Mouse (Mus musculus): ENCODE data around the gene Rnf121. TPM values are rescaled to one million over a fixed set of nuclear protein-coding genes. Genes with fewer than 3 reads are reported as not detected.

Rnf121 gene
- polyA plus RNA-seq (2016; fragmentation: Nextera tagmentation; extraction: Ambion mirVana) = 30.3 and 32.3 TPM in 2 replicates

DNA sequence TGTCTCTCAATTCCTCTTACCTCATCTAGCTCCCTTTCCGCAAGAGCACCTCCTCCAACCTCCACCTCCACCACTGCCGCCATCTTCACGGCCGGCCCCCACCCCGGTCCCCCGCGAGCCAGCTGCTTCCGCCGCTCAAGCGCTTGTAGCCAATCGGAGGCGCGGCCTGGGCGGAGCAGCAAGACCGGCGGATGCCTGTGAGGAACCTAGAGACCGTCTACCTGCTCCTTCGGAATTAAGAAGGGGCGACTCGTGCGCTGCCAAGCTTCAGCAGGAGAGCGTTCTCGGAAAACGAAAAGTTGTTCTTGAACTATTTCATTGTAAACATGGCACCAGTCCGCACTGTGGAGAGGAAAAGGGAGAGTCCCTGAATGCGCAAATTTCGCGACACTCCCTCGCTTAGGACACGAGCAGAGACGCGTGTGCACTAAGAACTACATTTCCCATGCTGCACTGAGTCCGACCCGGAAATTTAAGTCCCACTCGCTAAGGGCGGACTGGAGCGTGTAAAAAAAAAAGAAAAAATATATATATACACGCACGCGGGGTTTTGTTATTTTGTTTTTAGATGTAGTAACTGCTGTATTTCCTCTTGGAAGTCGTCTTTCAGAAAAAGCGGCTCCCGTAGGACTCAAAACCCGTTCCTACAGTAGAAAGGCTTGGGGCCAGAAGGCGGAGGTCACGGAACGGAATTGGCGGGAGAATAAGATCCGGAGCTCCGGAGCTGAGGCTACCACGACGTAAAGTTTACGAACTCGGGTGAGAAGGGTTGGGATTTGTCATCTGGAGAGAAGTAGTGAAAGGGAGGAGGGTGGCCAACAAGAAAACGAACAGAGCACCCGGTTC, at the start of gene Rnf121, which contains the start of the genes Xndc1 and Xntrpc:
Gene Rnf121 (minus strand): TSS at position 424 of the 846 bp plus-strand sequence.
Gene Xndc1 (plus strand): TSS at position 466 of the 846 bp plus-strand sequence.
Gene Xntrpc (plus strand): TSS at position 668 of the 846 bp plus-strand sequence.
- H3K4me1 ChIP-seq (replicated peaks) = peaks cover 18% of the 10 kb centered on the region
- peaks cover 42% of the 10 kb centered on the region for H3K36me3 ChIP-seq
- H3K9me3 ChIP-seq = no peaks in the 10 kb centered on the region
- peak within 1 kb of the TSS; percentile 90 for H3K27ac ChIP-seq
- H3K4me3 ChIP-seq = peak within 1 kb of the TSS; percentile 70
- WGBS = under 1% methylated on average over 56 of the region's 56 CpGs
- DNase-seq (ENCODE audit: low spot score) = peak; percentile 94
- H3K27me3 ChIP-seq (ENCODE audit: insufficient read depth, poor library complexity, severe bottlenecking) = no peaks in the 10 kb centered on the region

DNA sequence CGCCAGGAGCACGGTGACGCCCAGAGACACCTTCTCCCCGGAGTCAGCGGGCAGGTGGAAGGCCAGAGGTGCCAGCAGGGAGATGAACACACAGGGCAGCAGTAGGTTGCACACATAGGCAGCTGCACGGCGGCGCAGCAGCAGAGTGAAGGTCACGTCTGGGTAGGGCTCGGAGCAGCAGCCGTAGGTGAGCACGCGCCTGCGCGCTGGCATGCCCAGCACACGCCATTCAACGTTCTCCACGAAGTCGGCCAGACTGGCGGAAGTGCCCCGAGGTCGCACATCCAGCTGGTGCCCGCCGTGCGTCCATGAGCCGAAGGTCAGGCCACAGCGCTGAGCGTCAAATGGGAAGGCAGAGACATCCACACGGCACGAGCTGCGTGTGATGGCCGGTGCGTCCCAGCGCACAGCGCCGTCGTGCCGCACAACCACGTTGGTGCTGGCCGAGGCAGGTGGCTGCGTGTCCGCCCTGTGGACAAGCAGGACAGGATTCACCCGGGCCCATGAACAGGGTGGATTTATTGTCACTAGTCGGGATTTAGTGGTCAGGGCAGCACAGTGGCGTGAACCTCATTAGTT, 48.0 kb upstream of the Rnf121 start:
- Histone ChIP-seq H3K27ac (no peak overlapping the region), H3K4me3 (no peak overlapping the region), H3K36me3 (peaks cover 4% of the 10 kb centered on the region), H3K4me1 (replicated peaks) (no peaks in the 10 kb centered on the region), H3K9me3 (no peaks in the 10 kb centered on the region), H3K27me3 (ENCODE audit: insufficient read depth, poor library complexity, severe bottlenecking) (no peaks in the 10 kb centered on the region)
- 82% methylated on average over 45 of the region's 45 CpGs for WGBS
- DNase-seq (ENCODE audit: low spot score) = no peak

DNA sequence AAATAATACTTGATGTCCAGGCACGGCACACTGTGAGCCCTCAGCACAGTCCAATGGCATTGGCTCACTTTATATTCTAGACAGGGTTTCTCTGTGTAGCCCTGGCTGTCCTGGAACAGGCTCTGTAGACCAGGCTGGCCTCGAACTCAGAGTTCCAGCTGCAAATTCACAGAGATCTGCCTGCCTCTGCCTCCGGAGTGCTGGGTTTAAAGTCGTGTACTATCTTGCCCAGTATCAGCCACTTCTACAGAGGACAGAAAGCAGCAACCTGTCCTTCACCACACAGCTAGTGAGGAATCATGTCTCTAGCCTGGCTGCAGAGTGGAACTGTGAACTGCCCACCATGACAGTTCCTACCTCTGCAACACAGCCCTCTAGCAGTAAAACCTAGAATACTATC, 44.5 kb upstream of the Rnf121 start:
- Histone ChIP-seq H3K4me3 (no peak overlapping the region), H3K9me3 (no peaks in the 10 kb centered on the region), H3K4me1 (replicated peaks) (peaks cover 11% of the 10 kb centered on the region), H3K27ac (no peak overlapping the region), H3K27me3 (ENCODE audit: insufficient read depth, poor library complexity, severe bottlenecking) (peaks cover 4% of the 10 kb centered on the region; the same call in 1 of the 2 replicates), H3K36me3 (no peaks in the 10 kb centered on the region)
- no peak for DNase-seq (ENCODE audit: low spot score)
- WGBS = 91% methylated on average over 4 of the region's 4 CpGs

DNA sequence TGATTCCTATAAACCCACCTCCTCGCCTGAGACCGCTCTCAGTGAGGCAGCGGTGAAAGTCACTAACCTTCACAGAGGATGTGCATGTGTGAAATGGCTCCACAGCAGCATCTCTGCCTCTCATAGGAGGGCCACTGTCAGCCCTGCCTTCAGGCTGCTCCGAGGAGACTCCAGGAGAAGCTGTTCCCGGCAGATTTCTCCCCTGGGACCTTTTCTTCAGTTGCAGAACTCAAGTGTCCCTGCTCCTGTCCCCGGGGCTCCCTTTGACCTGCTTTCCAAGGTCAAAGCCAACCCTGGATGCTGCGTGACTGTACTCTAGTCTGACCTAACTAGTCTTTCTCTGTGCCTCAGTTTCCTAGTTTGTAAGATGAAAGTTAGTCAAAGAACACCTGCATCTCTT, 43.9 kb upstream of the Rnf121 start, which contains the start of gene Art5:
Gene Art5 (minus strand): TSS at position 319 of the 400 bp plus-strand sequence.
- no peak within 1 kb of the TSS for H3K27ac ChIP-seq
- no peaks in the 10 kb centered on the region for H3K9me3 ChIP-seq
- peaks cover 14% of the 10 kb centered on the region for H3K4me1 ChIP-seq (replicated peaks)
- H3K36me3 ChIP-seq = no peaks in the 10 kb centered on the region
- peaks cover 4% of the 10 kb centered on the region; the same call in 1 of the 2 replicates for H3K27me3 ChIP-seq (ENCODE audit: insufficient read depth, poor library complexity, severe bottlenecking)
- no peak for DNase-seq (ENCODE audit: low spot score)
- no peak within 1 kb of the TSS for H3K4me3 ChIP-seq
- WGBS = 83% methylated on average over 7 of the region's 7 CpGs

DNA sequence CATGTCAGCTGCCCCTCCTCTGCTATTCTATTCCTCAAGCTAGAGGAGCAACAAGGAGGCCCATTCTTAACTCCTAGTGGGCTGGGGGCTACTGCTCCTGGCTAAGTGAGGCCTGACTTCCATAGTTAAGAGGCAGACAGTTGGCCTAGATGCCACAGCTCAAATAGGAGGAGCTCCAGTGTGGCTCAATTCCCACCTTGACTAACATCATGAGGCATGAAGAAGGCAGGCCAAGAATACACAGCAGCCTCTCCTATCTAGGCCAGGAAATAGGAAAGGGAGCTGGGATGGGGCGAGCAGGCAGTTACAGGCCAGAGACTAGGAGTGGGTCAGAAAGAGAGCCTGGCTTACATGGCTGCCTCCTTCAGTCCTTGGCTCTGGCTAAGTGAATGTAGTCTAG, 42.9 kb upstream of the Rnf121 start:
- Histone ChIP-seq H3K27me3 (ENCODE audit: insufficient read depth, poor library complexity, severe bottlenecking) (peaks cover 4% of the 10 kb centered on the region; the same call in 1 of the 2 replicates), H3K36me3 (no peaks in the 10 kb centered on the region), H3K9me3 (no peaks in the 10 kb centered on the region), H3K4me3 (no peak overlapping the region), H3K27ac (no peak overlapping the region), H3K4me1 (replicated peaks) (peaks cover 17% of the 10 kb centered on the region)
- 93% methylated on average over 1 of the region's 1 CpGs for WGBS
- DNase-seq (ENCODE audit: low spot score) = no peak

DNA sequence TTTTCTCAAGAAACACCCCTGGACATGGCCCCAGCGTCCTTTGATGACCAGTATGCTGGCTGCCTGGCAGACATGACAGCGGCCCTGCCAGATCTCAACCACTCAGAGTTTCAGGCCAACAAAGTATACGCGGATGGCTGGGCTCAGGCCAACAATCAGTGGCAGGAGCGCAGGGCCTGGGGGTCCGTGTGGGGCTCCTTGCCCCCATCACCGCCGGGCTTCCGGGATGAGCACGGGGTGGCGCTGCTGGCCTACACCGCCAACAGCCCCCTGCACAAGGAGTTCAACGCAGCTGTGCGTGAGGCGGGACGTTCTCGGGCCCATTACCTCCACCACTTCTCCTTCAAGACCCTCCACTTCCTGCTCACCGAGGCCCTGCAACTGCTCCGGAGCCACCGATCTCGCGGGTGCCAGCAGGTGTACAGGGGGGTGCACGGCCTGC, 41.5 kb upstream of the Rnf121 start:
- no peaks in the 10 kb centered on the region for H3K9me3 ChIP-seq
- peaks cover 4% of the 10 kb centered on the region for H3K27me3 ChIP-seq (ENCODE audit: insufficient read depth, poor library complexity, severe bottlenecking)
- 16% methylated on average over 23 of the region's 23 CpGs for WGBS
- peak overlapping the region; percentile 64; the same call in 1 of the 2 replicates for H3K27ac ChIP-seq
- peaks cover 31% of the 10 kb centered on the region for H3K4me1 ChIP-seq (replicated peaks)
- DNase-seq (ENCODE audit: low spot score) = peak; percentile 44
- H3K36me3 ChIP-seq = no peaks in the 10 kb centered on the region
- H3K4me3 ChIP-seq = peak overlapping the region; percentile 44

DNA sequence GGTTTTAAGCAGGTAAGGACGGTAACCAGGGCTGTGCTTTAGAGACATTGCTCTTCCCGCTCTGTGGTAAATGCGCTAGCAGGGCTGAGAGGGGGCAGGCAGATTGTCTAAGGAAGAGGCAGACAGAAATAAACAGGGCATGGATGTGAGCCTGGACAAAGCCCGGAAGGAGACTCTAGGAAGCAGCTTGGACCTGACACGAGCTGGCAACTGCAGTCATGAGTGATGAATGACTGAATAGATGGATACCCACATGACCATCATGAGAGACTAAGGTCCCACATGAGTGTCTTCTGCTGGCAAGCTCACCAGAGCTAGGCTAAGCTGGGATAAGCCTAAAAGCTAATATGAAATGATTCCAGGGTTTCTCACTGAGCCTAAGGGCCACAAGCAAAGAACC, 38.9 kb upstream of the Rnf121 start:
- 74% methylated on average over 5 of the region's 5 CpGs for WGBS
- no peak for DNase-seq (ENCODE audit: low spot score)
- Histone ChIP-seq H3K27me3 (ENCODE audit: insufficient read depth, poor library complexity, severe bottlenecking) (peaks cover 4% of the 10 kb centered on the region), H3K27ac (no peak overlapping the region), H3K4me1 (replicated peaks) (peaks cover 56% of the 10 kb centered on the region), H3K9me3 (no peaks in the 10 kb centered on the region), H3K36me3 (no peaks in the 10 kb centered on the region), H3K4me3 (no peak overlapping the region)

DNA sequence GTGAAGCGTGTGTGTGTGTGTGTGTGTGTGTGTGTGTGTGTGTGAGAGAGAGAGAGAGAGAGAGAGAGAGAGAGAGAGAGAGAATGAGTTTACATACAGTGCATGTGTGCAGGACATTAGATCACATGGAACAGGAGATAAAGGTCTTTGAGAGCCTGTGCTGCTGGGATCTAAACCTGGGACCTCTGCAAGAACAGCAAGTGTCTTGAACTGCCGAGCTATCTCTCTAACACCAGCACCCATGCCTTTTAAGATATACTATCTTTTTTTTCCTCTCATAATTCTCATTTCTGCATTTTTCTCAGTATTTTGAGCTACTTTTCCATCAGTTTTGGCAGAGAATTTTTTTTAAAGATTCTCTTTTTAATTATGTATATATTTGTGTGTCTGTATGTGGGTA, 38.3 kb upstream of the Rnf121 start:
- DNase-seq (ENCODE audit: low spot score) = no peak
- no peaks in the 10 kb centered on the region for H3K9me3 ChIP-seq
- no peak overlapping the region for H3K4me3 ChIP-seq
- H3K27ac ChIP-seq = no peak overlapping the region
- H3K27me3 ChIP-seq (ENCODE audit: insufficient read depth, poor library complexity, severe bottlenecking) = peaks cover 10% of the 10 kb centered on the region
- 83% methylated on average over 2 of the region's 2 CpGs for WGBS
- peaks cover 59% of the 10 kb centered on the region for H3K4me1 ChIP-seq (replicated peaks)
- H3K36me3 ChIP-seq = no peaks in the 10 kb centered on the region

DNA sequence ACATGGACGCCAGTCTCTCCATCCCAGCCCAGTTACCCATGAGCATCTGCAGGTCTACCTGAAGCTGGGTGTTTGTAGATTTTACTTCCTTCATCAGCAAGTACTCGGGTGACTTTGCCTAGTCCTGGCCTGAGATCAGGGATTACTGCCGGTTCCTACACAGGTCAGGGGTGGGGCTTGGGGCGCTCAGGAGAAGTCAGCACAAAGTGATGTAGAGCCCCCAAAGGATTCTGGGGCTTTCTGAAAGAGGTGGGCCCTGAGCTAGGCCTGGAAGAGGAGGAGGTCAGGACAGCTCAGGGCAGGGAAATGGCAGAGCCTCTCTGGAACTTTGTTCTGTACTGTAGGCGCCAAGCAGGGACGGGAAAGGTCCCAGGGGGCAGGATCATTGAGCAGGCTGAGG, 37.4 kb upstream of the Rnf121 start:
- Histone ChIP-seq H3K4me1 (replicated peaks) (peaks cover 59% of the 10 kb centered on the region), H3K4me3 (no peak overlapping the region), H3K27me3 (ENCODE audit: insufficient read depth, poor library complexity, severe bottlenecking) (peaks cover 15% of the 10 kb centered on the region), H3K27ac (peak overlapping the region; percentile 70), H3K9me3 (no peaks in the 10 kb centered on the region), H3K36me3 (no peaks in the 10 kb centered on the region)
- DNase-seq (ENCODE audit: low spot score) = no peak
- 46% methylated on average over 6 of the region's 6 CpGs for WGBS

DNA sequence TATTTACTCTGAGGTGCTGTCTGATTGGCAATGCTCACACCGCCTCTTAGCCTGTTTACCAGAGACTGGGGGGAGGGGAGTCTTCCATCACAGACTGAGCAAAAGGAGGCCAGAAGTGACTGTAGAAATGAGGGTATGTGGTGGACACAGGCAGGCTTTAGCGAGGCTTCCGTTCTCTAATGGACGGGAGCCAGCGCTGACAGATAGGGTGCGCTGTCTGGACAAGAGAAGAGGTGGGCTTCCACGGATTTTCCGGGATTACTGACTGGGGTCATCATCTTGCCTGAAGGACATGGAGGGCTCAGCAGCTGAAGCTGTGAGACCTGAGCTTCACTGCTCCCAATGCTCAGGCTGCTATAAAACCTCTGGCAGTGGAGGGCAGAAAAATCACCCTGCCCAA, 37.0 kb upstream of the Rnf121 start:
- 50% methylated on average over 8 of the region's 8 CpGs for WGBS
- Histone ChIP-seq H3K9me3 (no peaks in the 10 kb centered on the region), H3K4me1 (replicated peaks) (peaks cover 56% of the 10 kb centered on the region), H3K4me3 (no peak overlapping the region), H3K27ac (peak overlapping the region; percentile 70), H3K27me3 (ENCODE audit: insufficient read depth, poor library complexity, severe bottlenecking) (peaks cover 11% of the 10 kb centered on the region), H3K36me3 (no peaks in the 10 kb centered on the region)
- no peak for DNase-seq (ENCODE audit: low spot score)

DNA sequence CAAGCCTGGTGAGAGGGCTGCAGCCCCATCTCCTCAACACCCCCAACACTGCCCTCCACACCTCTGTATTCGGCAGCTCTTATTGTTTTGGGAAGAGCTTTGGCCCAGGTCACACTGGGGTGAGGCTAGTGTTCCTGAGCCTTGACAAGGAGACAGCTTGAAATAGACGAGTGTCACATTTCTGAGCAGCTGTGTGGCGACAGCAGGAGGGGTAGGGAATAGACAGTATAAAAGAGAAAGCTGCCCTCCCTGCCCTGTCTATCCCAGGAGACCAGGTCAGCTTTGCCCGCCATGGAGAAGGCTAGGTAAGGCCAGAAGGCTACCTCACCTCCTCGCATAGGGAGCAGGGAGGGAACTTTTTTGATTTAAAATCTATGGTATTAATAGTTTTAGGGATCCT, 36.2 kb upstream of the Rnf121 start, which contains the start of gene Art1:
Gene Art1 (plus strand): TSS at position 257 of the 400 bp plus-strand sequence.
- peak within 1 kb of the TSS; percentile 48; the same call in 1 of the 2 replicates for H3K4me3 ChIP-seq
- peaks cover 49% of the 10 kb centered on the region for H3K4me1 ChIP-seq (replicated peaks)
- DNase-seq (ENCODE audit: low spot score) = peak; percentile 32
- 26% methylated on average over 5 of the region's 5 CpGs for WGBS
- H3K27me3 ChIP-seq (ENCODE audit: insufficient read depth, poor library complexity, severe bottlenecking) = peaks cover 11% of the 10 kb centered on the region
- no peaks in the 10 kb centered on the region for H3K9me3 ChIP-seq
- H3K27ac ChIP-seq = peak within 1 kb of the TSS; percentile 82
- H3K36me3 ChIP-seq = 0 out of 2 replicates have a peak, but pooled peaks cover 2% of the 10 kb centered on the region

DNA sequence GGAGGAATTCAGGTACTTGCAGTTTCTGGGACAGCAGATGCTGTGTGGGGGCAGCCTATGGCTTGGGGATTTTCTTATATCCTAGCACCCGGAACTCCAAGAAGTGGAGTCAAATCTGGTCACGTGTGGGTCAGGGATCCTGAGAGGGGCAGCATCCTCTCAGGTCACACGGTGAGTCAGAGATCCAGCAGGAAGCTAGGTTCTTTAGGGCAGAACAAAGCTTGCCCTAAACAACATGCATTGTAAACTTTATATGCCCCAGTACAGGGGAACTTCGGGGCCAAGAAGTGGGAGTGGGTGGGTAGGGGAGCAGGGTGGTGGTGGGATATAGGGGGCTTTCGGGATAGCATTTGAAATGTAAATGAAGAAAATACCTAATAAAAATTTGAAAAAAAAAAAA, 35.6 kb upstream of the Rnf121 start:
- H3K4me3 ChIP-seq = 0 out of 2 replicates have a peak overlapping the region, but pooled peaks have one; percentile 48
- H3K4me1 ChIP-seq (replicated peaks) = peaks cover 48% of the 10 kb centered on the region

More for the DNA sequence above, 35.6 kb upstream of the Rnf121 start:
- whole genome bisulfite sequencing = 66% methylated on average over 5 of the region's 5 CpGs
- no peak for DNase-seq (ENCODE audit: low spot score)
- Histone ChIP-seq H3K27me3 (ENCODE audit: insufficient read depth, poor library complexity, severe bottlenecking) (peaks cover 11% of the 10 kb centered on the region), H3K36me3 (peaks cover 4% of the 10 kb centered on the region; the same call in 1 of the 2 replicates), H3K27ac (peak overlapping the region; percentile 82), H3K9me3 (no peaks in the 10 kb centered on the region)
